Mouse (Mus musculus) cerebral cortex, adult 2 months (tissue): ENCODE results near the gene Fbxl17.

Source experiments
- WGBS: fragments of 180-500 bp; shearing (Covaris S2); methylation state at CpG from one replicate; pipeline ENCODE4 v1.1.7; 2018; 5-methylcytosine and 5-hydroxymethylcytosine counted together

Fbxl17 gene

GRCm38 (mm10) chr17:63164289-63164688, 335.5 kb downstream of the Fbxl17 start:
- WGBS: 64% methylated on average over 1 of the region's 1 CpGs

- 42% methylated on average over 5 of the region's 5 CpGs for WGBS
Observed at GRCm38 (mm10) chr17:63161953-63162352, 337.9 kb downstream of the Fbxl17 start.

- WGBS: 72% methylated on average over 7 of the region's 7 CpGs
Observed at GRCm38 (mm10) chr17:63159196-63159595, 340.6 kb downstream of the Fbxl17 start.

GRCm38 (mm10) chr17:63158436-63158835, 341.4 kb downstream of the Fbxl17 start:
- WGBS: 83% methylated on average over 3 of the region's 3 CpGs

GRCm38 (mm10) chr17:63157906-63158305, 341.9 kb downstream of the Fbxl17 start:
- 77% methylated on average over 6 of the region's 6 CpGs for WGBS

- whole genome bisulfite sequencing: 96% methylated on average over 7 of the region's 7 CpGs
Observed at GRCm38 (mm10) chr17:63157019-63157418, 342.8 kb downstream of the Fbxl17 start.

GRCm38 (mm10) chr17:63146514-63146913, 353.3 kb downstream of the Fbxl17 start:
- WGBS: 47% methylated on average over 2 of the region's 2 CpGs

GRCm38 (mm10) chr17:63145751-63146491, 353.9 kb downstream of the Fbxl17 start:
- 43% methylated on average over 12 of the region's 12 CpGs for WGBS

- 47% methylated on average over 5 of the region's 5 CpGs for WGBS
Observed at GRCm38 (mm10) chr17:63145311-63145741, 354.5 kb downstream of the Fbxl17 start.

GRCm38 (mm10) chr17:63143825-63144224, 356.0 kb downstream of the Fbxl17 start:
- 71% methylated on average over 7 of the region's 7 CpGs for WGBS

- 93% methylated on average over 5 of the region's 5 CpGs for WGBS
Observed at GRCm38 (mm10) chr17:63134805-63135204, 365.0 kb downstream of the Fbxl17 start.

GRCm38 (mm10) chr17:63122427-63122826, 377.4 kb downstream of the Fbxl17 start:
- 68% methylated on average over 2 of the region's 2 CpGs for WGBS

- WGBS: 71% methylated on average over 3 of the region's 3 CpGs
Observed at GRCm38 (mm10) chr17:63119701-63120100, 380.1 kb downstream of the Fbxl17 start.

GRCm38 (mm10) chr17:63119077-63119476, 380.7 kb downstream of the Fbxl17 start:
- 50% methylated on average over 7 of the region's 7 CpGs for WGBS

GRCm38 (mm10) chr17:63117130-63117529, 382.7 kb downstream of the Fbxl17 start:
- 85% methylated on average over 5 of the region's 5 CpGs for WGBS

- 60% methylated on average over 19 of the region's 19 CpGs for WGBS
Observed at GRCm38 (mm10) chr17:63114399-63115085, 385.3 kb downstream of the Fbxl17 start.

GRCm38 (mm10) chr17:63112826-63113225, 387.0 kb downstream of the Fbxl17 start:
- 52% methylated on average over 5 of the region's 5 CpGs for WGBS

- 60% methylated on average over 6 of the region's 6 CpGs for WGBS
Observed at GRCm38 (mm10) chr17:63110994-63111393, 388.8 kb downstream of the Fbxl17 start.

- WGBS: 82% methylated on average over 7 of the region's 7 CpGs
Observed at GRCm38 (mm10) chr17:63110211-63110755, 389.5 kb downstream of the Fbxl17 start.

- whole genome bisulfite sequencing: 74% methylated on average over 5 of the region's 5 CpGs
Observed at GRCm38 (mm10) chr17:63108035-63108434, 391.8 kb downstream of the Fbxl17 start.

- WGBS: 82% methylated on average over 4 of the region's 4 CpGs
Observed at GRCm38 (mm10) chr17:63107515-63107914, 392.3 kb downstream of the Fbxl17 start.

- 38% methylated on average over 2 of the region's 2 CpGs for WGBS
Observed at GRCm38 (mm10) chr17:63095553-63095952, 404.3 kb downstream of the Fbxl17 start.

- WGBS: 80% methylated on average over 4 of the region's 4 CpGs
Observed at GRCm38 (mm10) chr17:63095017-63095416, 404.8 kb downstream of the Fbxl17 start.
